Mouse (Mus musculus) megakaryocyte-erythroid progenitor cell, adult 5-6 weeks (primary cell): Measurements from ENCODE around the gene Oasl1. TPM values are rescaled to one million over a fixed set of nuclear protein-coding genes. Genes with fewer than 3 reads are reported as not detected.

ENCODE experiments used
- total RNA-seq, 2 experiments: library from RNA; stranded (forward) in 1 of 2; stranded (reverse) in 1 of 2; fragments of 200-1000, 215-1000 nt in 1 of 2; fragments of >200 nt in 1 of 2; fragmentation: Nextera tagmentation in 1 of 2; gene quantifications; 2 replicates each; pipeline ENCODE4 v1.2.3; 2014 to 2017

Oasl1 gene
- total RNA-seq, 2 experiments from 2014 or later = 7.0 to 21.1 TPM

Other genes with a start within 250 kb of the Oasl1 start
- gene Gltp, start 232.3 kb upstream of the Oasl1 start, total RNA-seq (2014; fragmentation: Nextera tagmentation) = 56.0 and 67.5 TPM in 2 replicates
- 29.3 and 35.2 TPM in 2 replicates for gene Gltp, start 232.3 kb upstream of the Oasl1 start, total RNA-seq (2017)
- gene Tchp, start 215.5 kb upstream of the Oasl1 start, total RNA-seq (2014; fragmentation: Nextera tagmentation) = 19.9 and 20.3 TPM in 2 replicates
- gene Tchp, start 215.5 kb upstream of the Oasl1 start, total RNA-seq (2017) = 11.8 and 16.3 TPM in 2 replicates
- 351 and 396 TPM in 2 replicates for gene Ankrd13a, start 148.6 kb upstream of the Oasl1 start, total RNA-seq (2014; fragmentation: Nextera tagmentation)
- gene Ankrd13a, start 148.6 kb upstream of the Oasl1 start, total RNA-seq (2017) = 330 and 379 TPM in 2 replicates
- 81.5 and 99.6 TPM in 2 replicates for gene Git2, start 147.7 kb upstream of the Oasl1 start, total RNA-seq (2014; fragmentation: Nextera tagmentation)
- gene Git2, start 147.7 kb upstream of the Oasl1 start, total RNA-seq (2017) = 45.2 and 48.5 TPM in 2 replicates
- gene 1500011B03Rik, start 99.8 kb upstream of the Oasl1 start, total RNA-seq (2014; fragmentation: Nextera tagmentation) = 55.0 and 65.2 TPM in 2 replicates
- 49.4 and 53.2 TPM in 2 replicates for gene 1500011B03Rik, start 99.8 kb upstream of the Oasl1 start, total RNA-seq (2017)
- gene 4930519G04Rik, start 69.6 kb upstream of the Oasl1 start, total RNA-seq (2014; fragmentation: Nextera tagmentation) = not detected in 2 replicates
- gene 4930519G04Rik, start 69.6 kb upstream of the Oasl1 start, total RNA-seq (2017) = not detected in 2 replicates
- not detected in 2 replicates for gene Gm9936, start 64.6 kb upstream of the Oasl1 start, total RNA-seq (2014; fragmentation: Nextera tagmentation)
- not detected in 2 replicates for gene Gm9936, start 64.6 kb upstream of the Oasl1 start, total RNA-seq (2017)
- gene Oasl2, start 26.3 kb upstream of the Oasl1 start, total RNA-seq (2014; fragmentation: Nextera tagmentation) = 3.9 and 6.3 TPM in 2 replicates
- gene Oasl2, start 26.3 kb upstream of the Oasl1 start, total RNA-seq (2017) = 5.8 and 9.7 TPM in 2 replicates
- 20.0 and 21.2 TPM in 2 replicates for gene 2210016L21Rik, start 18.9 kb downstream of the Oasl1 start, total RNA-seq (2014; fragmentation: Nextera tagmentation)
- 13.2 and 20.1 TPM in 2 replicates for gene 2210016L21Rik, start 18.9 kb downstream of the Oasl1 start, total RNA-seq (2017)
- gene Hnf1a, start 47.9 kb downstream of the Oasl1 start, total RNA-seq (2014; fragmentation: Nextera tagmentation) = not detected in 2 replicates
- not detected in 2 replicates for gene Hnf1a, start 47.9 kb downstream of the Oasl1 start, total RNA-seq (2017)
- 47.2 and 47.5 TPM in 2 replicates for gene Sppl3, start 87.9 kb downstream of the Oasl1 start, total RNA-seq (2014; fragmentation: Nextera tagmentation)
- gene Sppl3, start 87.9 kb downstream of the Oasl1 start, total RNA-seq (2017) = 20.0 and 23.0 TPM in 2 replicates
- gene Gm10401, start 175.1 kb downstream of the Oasl1 start, total RNA-seq (2014; fragmentation: Nextera tagmentation) = not detected in 2 replicates
- 6.0 TPM in 1 of 2 replicates, not detected in the other for gene Gm10401, start 175.1 kb downstream of the Oasl1 start, total RNA-seq (2017)
- 39.6 and 50.3 TPM in 2 replicates for gene Acads, start 196.1 kb downstream of the Oasl1 start, total RNA-seq (2014; fragmentation: Nextera tagmentation)
- 19.2 and 24.8 TPM in 2 replicates for gene Acads, start 196.1 kb downstream of the Oasl1 start, total RNA-seq (2017)
- gene Unc119b, start 211.7 kb downstream of the Oasl1 start, total RNA-seq (2014; fragmentation: Nextera tagmentation) = 13.8 and 15.5 TPM in 2 replicates
- gene Unc119b, start 211.7 kb downstream of the Oasl1 start, total RNA-seq (2017) = 7.1 and 12.7 TPM in 2 replicates
- 86.1 and 86.4 TPM in 2 replicates for gene Mlec, start 234.9 kb downstream of the Oasl1 start, total RNA-seq (2014; fragmentation: Nextera tagmentation)
- 101 and 113 TPM in 2 replicates for gene Mlec, start 234.9 kb downstream of the Oasl1 start, total RNA-seq (2017)